17 mouse cellular contexts compared by ENCODE assay signal in the genomic region with DNA sequence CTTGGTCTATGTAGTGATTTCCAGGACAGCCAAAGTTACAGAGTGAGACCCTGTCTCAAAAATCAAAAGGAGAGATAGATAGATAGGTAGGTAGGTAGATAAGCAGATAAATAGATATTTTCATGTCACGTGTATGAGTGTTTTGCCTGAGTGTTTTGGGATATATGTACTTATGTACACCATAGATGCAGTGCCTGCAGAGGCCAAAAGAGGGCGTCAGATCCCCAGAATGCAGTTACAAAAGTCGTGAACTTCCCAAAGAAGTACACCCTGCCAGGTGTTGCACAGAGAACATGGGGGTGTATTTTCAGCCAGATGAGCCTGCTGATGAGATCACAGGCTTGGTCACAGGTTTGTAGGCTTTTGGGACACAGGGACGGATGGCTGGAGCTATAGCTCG. TPM values are rescaled to one million over a fixed set of nuclear protein-coding genes. Genes with fewer than 3 reads are reported as not detected.
DNase-seq lines count a peak whose midpoint lies in the region; ATAC-seq and TF ChIP-seq lines count a peak whose summit lies in the region.
"Had no signal": no experiment of that assay in that cellular context is flagged by ENCODE, and none has a peak within 500 bp of the region (broad histone marks: within the 10 kb centered on the region; RNA-seq: fewer than 3 reads in every experiment).

No protein-coding gene starts in this region.

- no peak for DNase-seq in hindbrain, postnatal 0 days (ENCODE audit: low spot score)
- DNase-seq in neural tube, embryonic 11.5 days (ENCODE audit: low spot score) = peak; percentile 29
- DNase-seq in brain, adult 2 months (ENCODE audit: low read depth, low spot score) = peak; percentile 16
- peak; percentile 24 for DNase-seq in stomach, postnatal 0 days (ENCODE audit: low spot score)
- DNase-seq in urinary bladder, postnatal 25 days (ENCODE audit: low spot score) = no peak
- no peak for DNase-seq in left cerebral cortex, postnatal 25 days (ENCODE audit: low spot score in 2 of 2)
- DNase-seq: cerebellum, postnatal 36 days; kidney, postnatal 10 days; liver; thymus, postnatal 25 days had no signal

- TF ChIP-seq EP300 in stomach, postnatal 0 days (optimal IDR thresholded peaks at IDR 0.05) = no peak

- intact Hi-C loops in left cerebral cortex, postnatal 25 days (cut with DNase I) = no loop called here

- no peak overlapping the region for H3K27ac ChIP-seq in hindbrain, postnatal 0 days
- no peak overlapping the region for H3K27ac ChIP-seq in hindbrain, embryonic 13.5 days
- H3K27ac ChIP-seq in neural tube, embryonic 11.5 days (ENCODE audit: low read depth, low read length) = no peak overlapping the region
- no peak overlapping the region for H3K27ac ChIP-seq in neural tube, embryonic 15.5 days (replicated peaks)
- H3K27ac ChIP-seq in stomach, postnatal 0 days (replicated peaks) = no peak overlapping the region
- H3K27ac ChIP-seq: heart, embryonic 13.5 days; hindbrain, embryonic 12.5 days had no signal

- peak; percentile 33 for TF ChIP-seq CTCF in hindbrain, postnatal 0 days (IDR thresholded peaks at IDR 0.05; ENCODE audit: low read depth)
- TF ChIP-seq CTCF in stomach, postnatal 0 days (IDR thresholded peaks at IDR 0.05; ENCODE audit: low read depth) = peak; percentile 64

- no peaks in the 10 kb centered on the region for H3K9me3 ChIP-seq in hindbrain, postnatal 0 days (ENCODE audit: low read length)
- no peaks in the 10 kb centered on the region for H3K9me3 ChIP-seq in hindbrain, embryonic 13.5 days
- no peaks in the 10 kb centered on the region for H3K9me3 ChIP-seq in neural tube, embryonic 11.5 days (ENCODE audit: control insufficient read depth, low read length)
- H3K9me3 ChIP-seq in neural tube, embryonic 15.5 days (replicated peaks) = no peaks in the 10 kb centered on the region
- H3K9me3 ChIP-seq in stomach, postnatal 0 days (ENCODE audit: control insufficient read depth, low read length) = no peaks in the 10 kb centered on the region
- H3K9me3 ChIP-seq: heart, embryonic 13.5 days; hindbrain, embryonic 12.5 days; megakaryocyte, embryonic 14.5 days had no signal

- no peak overlapping the region for H3K9ac ChIP-seq in hindbrain, postnatal 0 days (replicated peaks; ENCODE audit: low read length)
- H3K9ac ChIP-seq in hindbrain, embryonic 13.5 days = no peak overlapping the region
- no peak overlapping the region for H3K9ac ChIP-seq in neural tube, embryonic 11.5 days (ENCODE audit: low read length)
- H3K9ac ChIP-seq in neural tube, embryonic 15.5 days (replicated peaks) = no peak overlapping the region
- H3K9ac ChIP-seq in stomach, postnatal 0 days (ENCODE audit: low read length) = no peak overlapping the region
- H3K9ac ChIP-seq: heart, embryonic 13.5 days; hindbrain, embryonic 12.5 days had no signal

- ATAC-seq in hindbrain, postnatal 0 days = no peak
- ATAC-seq in hindbrain, embryonic 13.5 days (ENCODE audit: low FRiP score) = no peak
- ATAC-seq in neural tube, embryonic 11.5 days (ENCODE audit: insufficient read depth, low FRiP score, low TSS enrichment) = no peak
- ATAC-seq in neural tube, embryonic 15.5 days (ENCODE audit: low FRiP score) = no peak
- no peak for ATAC-seq in stomach, postnatal 0 days (ENCODE audit: low FRiP score, low TSS enrichment)

- no peaks in the 10 kb centered on the region for H3K4me1 ChIP-seq in hindbrain, postnatal 0 days (ENCODE audit: insufficient read depth, low read length)
- no peaks in the 10 kb centered on the region for H3K4me1 ChIP-seq in hindbrain, embryonic 13.5 days (replicated peaks)
- no peaks in the 10 kb centered on the region for H3K4me1 ChIP-seq in neural tube, embryonic 11.5 days (ENCODE audit: control insufficient read depth, insufficient read depth, low read length)
- H3K4me1 ChIP-seq in neural tube, embryonic 15.5 days = no peaks in the 10 kb centered on the region
- H3K4me1 ChIP-seq in stomach, postnatal 0 days (replicated peaks; ENCODE audit: control insufficient read depth, insufficient read depth) = no peaks in the 10 kb centered on the region
- H3K4me1 ChIP-seq: hindbrain, embryonic 12.5 days had no signal

- WGBS in hindbrain, postnatal 0 days = 53% methylated on average over 5 of the region's 5 CpGs
- 49% methylated on average over 5 of the region's 5 CpGs for WGBS in hindbrain, embryonic 13.5 days
- 54% methylated on average over 5 of the region's 5 CpGs for WGBS in neural tube, embryonic 11.5 days
- whole genome bisulfite sequencing in neural tube, embryonic 15.5 days = 51% methylated on average over 5 of the region's 5 CpGs
- 51% methylated on average over 5 of the region's 5 CpGs for WGBS in stomach, postnatal 0 days

- H3K36me3 ChIP-seq in hindbrain, postnatal 0 days (ENCODE audit: insufficient read depth, low read length) = no peaks in the 10 kb centered on the region
- no peaks in the 10 kb centered on the region for H3K36me3 ChIP-seq in hindbrain, embryonic 13.5 days
- no peaks in the 10 kb centered on the region for H3K36me3 ChIP-seq in neural tube, embryonic 11.5 days (ENCODE audit: control insufficient read depth, insufficient read depth, low read length)
- H3K36me3 ChIP-seq in neural tube, embryonic 15.5 days = no peaks in the 10 kb centered on the region
- H3K36me3 ChIP-seq in stomach, postnatal 0 days (ENCODE audit: control insufficient read depth, insufficient read depth, low read length) = no peaks in the 10 kb centered on the region
- H3K36me3 ChIP-seq: heart, embryonic 13.5 days; hindbrain, embryonic 12.5 days had no signal

- H3K4me2 ChIP-seq in hindbrain, postnatal 0 days (ENCODE audit: low read depth, low read length) = no peak overlapping the region
- no peak overlapping the region for H3K4me2 ChIP-seq in hindbrain, embryonic 13.5 days
- no peak overlapping the region for H3K4me2 ChIP-seq in neural tube, embryonic 11.5 days (ENCODE audit: low read depth)
- H3K4me2 ChIP-seq in neural tube, embryonic 15.5 days = no peak overlapping the region
- no peak overlapping the region for H3K4me2 ChIP-seq in stomach, postnatal 0 days (replicated peaks; ENCODE audit: low read depth)
- H3K4me2 ChIP-seq: heart, embryonic 13.5 days; hindbrain, embryonic 12.5 days had no signal

- H3K27me3 ChIP-seq in hindbrain, postnatal 0 days (ENCODE audit: insufficient read depth, low read length) = no peaks in the 10 kb centered on the region
- no peaks in the 10 kb centered on the region for H3K27me3 ChIP-seq in hindbrain, embryonic 13.5 days
- no peaks in the 10 kb centered on the region for H3K27me3 ChIP-seq in neural tube, embryonic 11.5 days (ENCODE audit: control insufficient read depth, insufficient read depth, low read length)
- no peaks in the 10 kb centered on the region for H3K27me3 ChIP-seq in neural tube, embryonic 15.5 days (replicated peaks)
- no peaks in the 10 kb centered on the region for H3K27me3 ChIP-seq in stomach, postnatal 0 days (ENCODE audit: control insufficient read depth, insufficient read depth, low read length)
- H3K27me3 ChIP-seq: heart, embryonic 13.5 days; hindbrain, embryonic 12.5 days had no signal

- no peak overlapping the region for H3K4me3 ChIP-seq in hindbrain, postnatal 0 days (ENCODE audit: low read length)
- H3K4me3 ChIP-seq in hindbrain, embryonic 13.5 days = no peak overlapping the region
- H3K4me3 ChIP-seq in neural tube, embryonic 11.5 days (ENCODE audit: low read depth, low read length) = no peak overlapping the region
- H3K4me3 ChIP-seq in neural tube, embryonic 15.5 days (replicated peaks) = no peak overlapping the region
- H3K4me3 ChIP-seq in stomach, postnatal 0 days (ENCODE audit: low read depth, low read length) = no peak overlapping the region
- H3K4me3 ChIP-seq: heart, embryonic 13.5 days; hindbrain, embryonic 12.5 days; megakaryocyte, embryonic 14.5 days; myocyte had no signal

RNA-seq across cellular contexts. Expression of a gene that starts 49.4 kb away (rescaled TPM):
- total RNA-seq in hindbrain, postnatal 0 days (2014; rRNA removed) = 286 and 335 TPM in 2 replicates
- 186 and 195 TPM in 2 replicates for polyA plus RNA-seq in hindbrain, postnatal 0 days (2015; fragmentation: Nextera tagmentation; extraction: Ambion mirVana)
- 169 and 176 TPM in 2 replicates for polyA plus RNA-seq in hindbrain, embryonic 13.5 days (2015; fragmentation: Nextera tagmentation; extraction: Ambion mirVana)
- polyA plus RNA-seq in neural tube, embryonic 11.5 days (2014; fragmentation: Nextera tagmentation; extraction: Ambion mirVana) = 68.6 and 79.8 TPM in 2 replicates
- 185 and 216 TPM in 2 replicates for polyA plus RNA-seq in neural tube, embryonic 15.5 days (2015; fragmentation: Nextera tagmentation; extraction: Ambion mirVana)
- 38.0 and 38.8 TPM in 2 replicates for polyA plus RNA-seq in stomach, postnatal 0 days (2015; fragmentation: Nextera tagmentation; extraction: Ambion mirVana)
- 100 to 1,000 TPM; 961 to 977 TPM for total RNA-seq in left cerebral cortex, postnatal 25 days (2021)

RNA-seq across cellular contexts. Expression of a gene that starts 52.9 kb away (rescaled TPM):
- total RNA-seq in hindbrain, postnatal 0 days (2014; rRNA removed) = 23.8 and 24.0 TPM in 2 replicates
- 3.1 and 4.0 TPM in 2 replicates for polyA plus RNA-seq in hindbrain, postnatal 0 days (2015; fragmentation: Nextera tagmentation; extraction: Ambion mirVana)
- 19.3 and 21.0 TPM in 2 replicates for polyA plus RNA-seq in hindbrain, embryonic 13.5 days (2015; fragmentation: Nextera tagmentation; extraction: Ambion mirVana)
- polyA plus RNA-seq in neural tube, embryonic 11.5 days (2014; fragmentation: Nextera tagmentation; extraction: Ambion mirVana) = 3.6 and 3.8 TPM in 2 replicates
- polyA plus RNA-seq in neural tube, embryonic 15.5 days (2015; fragmentation: Nextera tagmentation; extraction: Ambion mirVana) = 14.0 and 21.3 TPM in 2 replicates
- polyA plus RNA-seq in stomach, postnatal 0 days (2015; fragmentation: Nextera tagmentation; extraction: Ambion mirVana) = 0.97 and 1.5 TPM in 2 replicates
- total RNA-seq in left cerebral cortex, postnatal 25 days (2021) = 100 to 1,000 TPM; 258 to 268 TPM

RNA-seq across cellular contexts. Expression of a gene that starts 56.9 kb away (rescaled TPM):
- 29.3 and 30.8 TPM in 2 replicates for total RNA-seq in hindbrain, postnatal 0 days (2014; rRNA removed)
- polyA plus RNA-seq in hindbrain, postnatal 0 days (2015; fragmentation: Nextera tagmentation; extraction: Ambion mirVana) = 7.6 and 10.1 TPM in 2 replicates
- 11.2 and 11.9 TPM in 2 replicates for polyA plus RNA-seq in hindbrain, embryonic 13.5 days (2015; fragmentation: Nextera tagmentation; extraction: Ambion mirVana)
- polyA plus RNA-seq in neural tube, embryonic 11.5 days (2014; fragmentation: Nextera tagmentation; extraction: Ambion mirVana) = 9.5 and 11.4 TPM in 2 replicates
- 10.1 and 11.5 TPM in 2 replicates for polyA plus RNA-seq in neural tube, embryonic 15.5 days (2015; fragmentation: Nextera tagmentation; extraction: Ambion mirVana)
- 4.6 and 5.4 TPM in 2 replicates for polyA plus RNA-seq in stomach, postnatal 0 days (2015; fragmentation: Nextera tagmentation; extraction: Ambion mirVana)
- total RNA-seq in left cerebral cortex, postnatal 25 days (2021) = 1 to 10 TPM; 1.4 to 2.6 TPM
- total RNA-seq: adrenal gland, adult 18-20 months had no signal

Comparison
In these comparisons a context has a peak if more than half of its experiments do, and no peak if none do; other contexts are left out.
1. DNase-seq: peak in neural tube, embryonic 11.5 days (single experiment), brain, adult 2 months (single experiment) and stomach, postnatal 0 days (single experiment); none in hindbrain, postnatal 0 days (single experiment), urinary bladder, postnatal 25 days (single experiment) and left cerebral cortex, postnatal 25 days (0 of 2).